In genomic region chr4:138456536-138456935, GRCm38 (mm10) we compare ENCODE assay signal across 8 mouse cellular contexts. TPM values are rescaled to one million over a fixed set of nuclear protein-coding genes. Genes with fewer than 3 reads are reported as not detected.
A peak's percentile ranks its signal among the peaks of the same experiment; 100 is the strongest.
DNase-seq lines count a peak whose midpoint lies in the region; ATAC-seq and TF ChIP-seq lines count a peak whose summit lies in the region.

No protein-coding gene starts in this region.

- DNase-seq in kidney, postnatal 25 days, result no peak
- peak; percentile 32 for DNase-seq in hindbrain, postnatal 0 days (ENCODE audit: low spot score)
- DNase-seq in natural killer cell, adult 2 months (ENCODE audit: low spot score in 2 of 2), result peak; percentile 56 to 58
- no peak for DNase-seq in right cerebral cortex, adult 18-20 months
- DNase-seq in spleen, postnatal 4 days (ENCODE audit: low spot score in 2 of 2), result no peak
- DNase-seq in cerebellum, adult 11 months, result no peak

- TF ChIP-seq CTCF in hindbrain, postnatal 0 days (IDR thresholded peaks at IDR 0.05; ENCODE audit: low read depth), result no peak

- peak overlapping the region; percentile 97 for H3K27ac ChIP-seq in kidney, embryonic 15.5 days
- no peak overlapping the region for H3K27ac ChIP-seq in brown adipose tissue, adult 24 weeks (replicated peaks; ENCODE audit: low read depth, low read length)
- H3K27ac ChIP-seq in hindbrain, postnatal 0 days, result peak overlapping the region; percentile 95

- H3K4me2 ChIP-seq in kidney, embryonic 15.5 days, result peak overlapping the region; percentile 81
- peak overlapping the region; percentile 90 for H3K4me2 ChIP-seq in hindbrain, postnatal 0 days (ENCODE audit: low read depth, low read length)

- peaks cover 73% of the 10 kb centered on the region for H3K4me1 ChIP-seq in kidney, embryonic 15.5 days
- no peaks in the 10 kb centered on the region for H3K4me1 ChIP-seq in brown adipose tissue, adult 24 weeks (ENCODE audit: control insufficient read depth, insufficient read depth, insufficient read length, low read length)
- peaks cover 25% of the 10 kb centered on the region for H3K4me1 ChIP-seq in hindbrain, postnatal 0 days (ENCODE audit: insufficient read depth, low read length)

- peak overlapping the region; percentile 98 for H3K9ac ChIP-seq in kidney, embryonic 15.5 days
- peak overlapping the region; percentile 91 for H3K9ac ChIP-seq in hindbrain, postnatal 0 days (replicated peaks; ENCODE audit: low read length)

- no peak for ATAC-seq in kidney, embryonic 15.5 days (replicated peaks; ENCODE audit: low FRiP score)
- no peak for ATAC-seq in hindbrain, postnatal 0 days

- 15% methylated on average over 6 of the region's 8 CpGs for WGBS in kidney, embryonic 15.5 days
- 6% methylated on average over 8 of the region's 8 CpGs for WGBS in hindbrain, postnatal 0 days

- peaks cover 11% of the 10 kb centered on the region for H3K27me3 ChIP-seq in kidney, embryonic 15.5 days
- H3K27me3 ChIP-seq in hindbrain, postnatal 0 days (ENCODE audit: insufficient read depth, low read length), result no peaks in the 10 kb centered on the region

- H3K9me3 ChIP-seq in kidney, embryonic 15.5 days (replicated peaks), result no peaks in the 10 kb centered on the region
- H3K9me3 ChIP-seq in hindbrain, postnatal 0 days (ENCODE audit: low read length), result no peaks in the 10 kb centered on the region

- peak overlapping the region; percentile 97 for H3K4me3 ChIP-seq in kidney, embryonic 15.5 days (replicated peaks)
- peak overlapping the region; percentile 83 for H3K4me3 ChIP-seq in brown adipose tissue, adult 24 weeks (ENCODE audit: insufficient read depth, low read depth, low read length)
- H3K4me3 ChIP-seq in hindbrain, postnatal 0 days (ENCODE audit: low read length), result peak overlapping the region; percentile 78

- H3K36me3 ChIP-seq in kidney, embryonic 15.5 days, result peaks cover 8% of the 10 kb centered on the region; the same call in 1 of the 2 replicates
- no peaks in the 10 kb centered on the region for H3K36me3 ChIP-seq in hindbrain, postnatal 0 days (ENCODE audit: insufficient read depth, low read length)

RNA-seq across cellular contexts. Expression of gene Camk2n1, which starts 2.4 kb away (rescaled TPM):
- polyA plus RNA-seq in kidney, embryonic 15.5 days (2015; fragmentation: Nextera tagmentation; extraction: Ambion mirVana), result 7.6 and 8.3 TPM in 2 replicates
- polyA plus RNA-seq in brown adipose tissue, adult 24 weeks (2012; ENCODE audit: insufficient read depth, insufficient read length, missing spikeins), result 5.5 and 6.3 TPM in 2 replicates
- 34.9 and 37.5 TPM in 2 replicates for total RNA-seq in hindbrain, postnatal 0 days (2014; rRNA removed)
- polyA plus RNA-seq in hindbrain, postnatal 0 days (2015; fragmentation: Nextera tagmentation; extraction: Ambion mirVana), result 29.5 and 33.5 TPM in 2 replicates

RNA-seq across cellular contexts. Expression of gene Mul1, which starts 22.1 kb away (rescaled TPM):
- polyA plus RNA-seq in kidney, embryonic 15.5 days (2015; fragmentation: Nextera tagmentation; extraction: Ambion mirVana), result 21.6 and 23.8 TPM in 2 replicates
- polyA plus RNA-seq in brown adipose tissue, adult 24 weeks (2012; ENCODE audit: insufficient read depth, insufficient read length, missing spikeins), result 29.9 and 31.2 TPM in 2 replicates
- 36.2 and 39.1 TPM in 2 replicates for total RNA-seq in hindbrain, postnatal 0 days (2014; rRNA removed)
- 19.1 and 21.6 TPM in 2 replicates for polyA plus RNA-seq in hindbrain, postnatal 0 days (2015; fragmentation: Nextera tagmentation; extraction: Ambion mirVana)

Comparison
In these comparisons a context has a peak if more than half of its experiments do, and no peak if none do; other contexts are left out.
1. DNase-seq: peak in hindbrain, postnatal 0 days (single experiment) and natural killer cell, adult 2 months (2 of 2); none in kidney, postnatal 25 days (0 of 2), right cerebral cortex, adult 18-20 months (single experiment), spleen, postnatal 4 days (0 of 2) and cerebellum, adult 11 months (single experiment).
2. Peak in every context shown above with its lines, with median percentiles within 50 percentile points of each other: H3K4me3 ChIP-seq.